Mouse (Mus musculus) testis, adult 2 months (tissue): ENCODE data around the gene Zfhx3. TPM values are rescaled to one million over a fixed set of nuclear protein-coding genes. Genes with fewer than 3 reads are reported as not detected.

ENCODE experiments used
- H3K27ac ChIP-seq: fragments of 200-500 bp; 2 replicates; pipeline ENCODE4 v1.5.1; 2012; ENCODE audit warnings: low read depth, low read length; ENCODE audit not compliant: control insufficient read depth, insufficient read depth
- H3K27me3 ChIP-seq: fragments of 200-500 bp; 2 replicates; pipeline ENCODE4 v1.6.1; 2012; ENCODE audit warnings: mild to moderate bottlenecking, low read length, moderate library complexity; ENCODE audit not compliant: control insufficient read depth, insufficient read depth
- H3K36me3 ChIP-seq: fragments of 200-500 bp; 2 replicates; pipeline ENCODE4 v1.6.1; 2012; ENCODE audit warnings: mild to moderate bottlenecking, low read length; ENCODE audit not compliant: control insufficient read depth, insufficient read depth
- H3K4me1 ChIP-seq: fragments of 200-500 bp; 2 replicates; pipeline ENCODE4 v1.6.1; 2012; ENCODE audit warnings: low read length; ENCODE audit not compliant: control insufficient read depth, insufficient read depth
- H3K4me3 ChIP-seq: fragments of 200-500 bp; 2 replicates; pipeline ENCODE4 v1.5.1; 2012; ENCODE audit warnings: low read depth, mild to moderate bottlenecking, low read length, moderate library complexity, mixed read lengths; ENCODE audit not compliant: control insufficient read depth
- CTCF ChIP-seq: fragments of 200-500 bp; IDR thresholded peaks from 2 replicates; pipeline ENCODE4 v1.5.1; 2012; ENCODE audit warnings: low read depth, mild to moderate bottlenecking, inconsistent platforms, low read length, moderate library complexity; ENCODE audit not compliant: control insufficient read depth, insufficient read depth, insufficient replicate concordance
- POLR2A ChIP-seq: fragments of 200-500 bp; IDR thresholded peaks from 2 replicates; pipeline ENCODE4 v1.6.1; 2012; ENCODE audit warnings: low read depth, mild to moderate bottlenecking, inconsistent platforms, low read length, moderate library complexity; ENCODE audit not compliant: control insufficient read depth
- polyA plus RNA-seq: library from polyadenylated mRNA; depleted of rRNA; stranded (reverse); fragments of >200 nt; gene quantifications from 2 replicates; pipeline ENCODE4 v1.2.3, GENCODE M21; 2012

The Zfhx3 gene
- polyA plus RNA-seq, 1 experiment = 11.9 TPM

DNA sequence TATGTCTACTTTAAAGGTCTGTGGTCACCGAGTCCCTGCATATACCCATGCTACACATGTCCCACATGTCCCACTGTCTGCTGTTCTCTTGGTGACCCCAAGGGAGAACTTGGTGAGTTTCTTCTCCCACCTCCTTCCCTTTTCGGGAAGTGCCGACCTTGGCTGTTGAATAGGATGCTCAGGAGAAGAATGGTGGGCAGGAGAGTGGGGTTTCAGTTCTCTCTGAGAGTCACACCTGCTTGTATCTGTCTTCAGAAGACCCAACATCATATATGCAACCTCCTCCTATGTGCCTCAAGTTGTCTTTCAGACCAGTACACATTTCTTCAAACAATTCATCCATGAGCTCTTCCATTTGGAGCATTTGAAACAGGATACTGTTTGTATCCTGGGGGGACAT is 88.7 kb downstream of the Zfhx3 start:
- Histone ChIP-seq H3K27ac (no peak overlapping the region), H3K36me3 (no peaks in the 10 kb centered on the region), H3K4me3 (no peak overlapping the region), H3K27me3 (no peaks in the 10 kb centered on the region), H3K4me1 (no peaks in the 10 kb centered on the region)
- TF ChIP-seq CTCF (no peak), POLR2A (no peak)

DNA sequence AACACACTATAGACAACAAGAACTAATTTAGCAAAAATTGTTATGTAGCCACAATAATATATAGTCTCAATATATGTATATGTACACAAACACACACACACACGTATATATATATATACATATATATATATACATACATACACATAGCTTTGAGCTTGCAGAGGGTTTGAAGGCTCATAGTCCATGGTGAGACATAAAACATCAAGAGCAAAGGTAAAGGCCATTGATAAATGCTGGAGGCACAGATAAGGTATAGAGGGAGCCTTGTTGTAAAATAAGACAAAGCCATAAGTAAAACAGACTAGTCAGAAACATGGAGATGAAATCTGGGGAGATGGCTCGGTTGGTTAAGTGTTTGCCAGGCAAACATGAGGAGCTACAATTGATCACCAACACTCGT is 91.6 kb downstream of the Zfhx3 start:
- TF ChIP-seq CTCF (no peak), POLR2A (no peak)
- Histone ChIP-seq H3K27me3 (no peaks in the 10 kb centered on the region), H3K27ac (no peak overlapping the region), H3K36me3 (no peaks in the 10 kb centered on the region), H3K4me1 (no peaks in the 10 kb centered on the region), H3K4me3 (no peak overlapping the region)

DNA sequence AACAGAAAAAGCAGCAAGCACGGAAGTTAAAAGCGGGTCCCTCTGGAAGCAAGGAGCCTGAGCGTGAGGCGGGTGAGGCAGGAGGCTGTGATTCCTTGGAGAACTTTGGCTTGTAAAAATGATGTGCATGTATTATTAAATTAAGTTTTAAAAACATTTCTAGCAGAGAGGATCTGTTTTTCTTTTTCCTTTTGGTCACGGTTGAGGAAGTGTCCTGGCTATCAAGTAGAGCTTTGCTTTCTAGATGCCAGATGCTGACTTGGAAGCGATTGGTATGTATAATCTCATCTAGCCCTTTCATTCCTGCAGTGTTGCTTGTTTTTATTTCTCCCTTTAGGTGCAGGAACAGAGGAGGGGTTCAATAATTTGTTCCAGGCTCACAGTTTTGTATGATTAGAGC is 92.3 kb downstream of the Zfhx3 start:
- no peak overlapping the region for H3K4me3 ChIP-seq
- H3K36me3 ChIP-seq = no peaks in the 10 kb centered on the region
- TF ChIP-seq POLR2A = no peak
- TF ChIP-seq CTCF = no peak
- H3K4me1 ChIP-seq = no peaks in the 10 kb centered on the region
- H3K27me3 ChIP-seq = no peaks in the 10 kb centered on the region
- no peak overlapping the region for H3K27ac ChIP-seq

DNA sequence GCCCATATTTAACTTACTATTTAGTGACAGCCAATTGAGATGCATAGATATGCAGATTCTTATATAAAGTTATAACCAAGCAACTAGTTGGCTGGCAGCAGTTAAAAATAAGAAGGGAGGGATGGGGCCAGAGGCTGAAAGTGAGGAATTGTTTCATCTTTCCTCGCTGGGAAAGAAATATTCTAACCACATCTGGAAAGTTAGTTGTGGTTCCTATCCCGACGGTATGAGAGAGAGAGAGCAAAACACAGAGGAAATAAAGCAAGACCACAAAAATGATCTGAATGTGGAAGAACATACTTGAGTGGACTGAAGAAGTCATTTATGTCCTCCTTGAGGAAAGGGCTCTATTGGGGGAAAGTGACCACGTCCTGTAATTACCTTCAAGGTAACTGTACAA is 101.2 kb downstream of the Zfhx3 start:
- TF ChIP-seq CTCF (no peak), POLR2A (no peak)
- no peaks in the 10 kb centered on the region for H3K36me3 ChIP-seq
- H3K4me1 ChIP-seq = no peaks in the 10 kb centered on the region
- H3K27ac ChIP-seq = no peak overlapping the region
- H3K4me3 ChIP-seq = no peak overlapping the region
- H3K27me3 ChIP-seq = no peaks in the 10 kb centered on the region

DNA sequence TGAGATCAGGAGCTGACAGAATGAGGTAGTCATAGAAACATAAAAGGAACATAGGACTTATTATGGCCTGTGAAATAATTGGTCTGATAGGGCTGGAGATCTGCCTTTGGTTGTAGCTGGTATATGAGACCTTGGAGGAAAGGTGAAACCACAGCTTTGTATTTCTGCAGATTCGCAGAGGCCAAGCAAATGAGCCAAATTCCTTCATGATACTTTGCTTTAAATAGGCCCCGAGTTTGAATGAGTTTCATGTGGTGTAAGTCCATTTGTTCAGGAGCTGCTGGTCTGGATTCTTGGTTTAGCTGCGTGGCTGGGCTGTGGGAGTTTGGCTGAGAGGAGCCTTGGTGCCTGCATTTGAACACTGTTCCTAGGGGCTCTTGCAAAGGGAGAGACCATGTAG is 101.7 kb downstream of the Zfhx3 start:
- Histone ChIP-seq H3K27me3 (no peaks in the 10 kb centered on the region), H3K4me3 (no peak overlapping the region), H3K27ac (no peak overlapping the region), H3K4me1 (no peaks in the 10 kb centered on the region), H3K36me3 (no peaks in the 10 kb centered on the region)
- no peak for TF ChIP-seq POLR2A
- TF ChIP-seq CTCF = no peak

DNA sequence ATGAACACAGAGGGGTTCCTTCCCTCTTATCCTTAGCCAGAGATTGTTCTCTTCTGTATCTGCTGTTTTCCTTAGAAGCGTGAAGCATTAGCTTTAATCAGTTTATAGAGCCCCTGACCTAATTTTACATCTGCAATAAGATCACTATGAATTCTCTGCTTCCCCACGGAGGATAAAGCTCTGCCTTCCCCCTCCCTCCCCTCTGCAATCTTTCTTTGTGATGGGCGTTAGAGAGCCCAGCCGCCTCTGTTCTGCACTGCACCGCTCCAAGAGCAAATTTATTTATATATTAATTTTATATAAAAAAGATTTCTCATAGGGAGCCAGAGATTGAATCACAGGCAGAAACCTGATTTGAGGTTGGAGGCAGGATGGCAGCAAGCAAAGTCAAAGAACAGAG is 113.8 kb downstream of the Zfhx3 start:
- no peak for TF ChIP-seq CTCF
- Histone ChIP-seq H3K4me1 (no peaks in the 10 kb centered on the region), H3K4me3 (no peak overlapping the region), H3K27me3 (no peaks in the 10 kb centered on the region), H3K36me3 (no peaks in the 10 kb centered on the region), H3K27ac (no peak overlapping the region)

DNA sequence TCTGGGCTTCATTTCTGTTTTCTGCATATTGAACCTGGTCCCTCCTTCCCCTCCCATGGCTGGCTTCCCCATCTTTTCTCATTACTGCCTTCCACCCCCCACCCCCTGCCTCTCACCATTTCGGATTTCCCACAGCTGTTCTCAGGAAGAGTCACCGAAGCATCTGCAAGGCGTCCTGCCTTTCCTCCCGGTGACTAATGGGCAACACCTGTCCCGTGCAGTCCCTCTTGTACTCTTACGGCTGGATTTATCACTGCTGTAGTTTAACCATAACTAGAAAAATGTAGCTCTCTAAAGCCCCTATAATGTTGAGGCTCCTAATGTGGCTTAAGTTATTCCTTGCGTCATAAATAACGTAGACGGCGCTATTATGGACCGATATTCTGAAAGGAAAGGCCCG is 119.5 kb downstream of the Zfhx3 start:
- no peak for TF ChIP-seq CTCF
- TF ChIP-seq POLR2A = no peak
- no peak overlapping the region for H3K27ac ChIP-seq
- H3K36me3 ChIP-seq = no peaks in the 10 kb centered on the region
- no peaks in the 10 kb centered on the region for H3K27me3 ChIP-seq
- no peaks in the 10 kb centered on the region for H3K4me1 ChIP-seq
- no peak overlapping the region for H3K4me3 ChIP-seq

DNA sequence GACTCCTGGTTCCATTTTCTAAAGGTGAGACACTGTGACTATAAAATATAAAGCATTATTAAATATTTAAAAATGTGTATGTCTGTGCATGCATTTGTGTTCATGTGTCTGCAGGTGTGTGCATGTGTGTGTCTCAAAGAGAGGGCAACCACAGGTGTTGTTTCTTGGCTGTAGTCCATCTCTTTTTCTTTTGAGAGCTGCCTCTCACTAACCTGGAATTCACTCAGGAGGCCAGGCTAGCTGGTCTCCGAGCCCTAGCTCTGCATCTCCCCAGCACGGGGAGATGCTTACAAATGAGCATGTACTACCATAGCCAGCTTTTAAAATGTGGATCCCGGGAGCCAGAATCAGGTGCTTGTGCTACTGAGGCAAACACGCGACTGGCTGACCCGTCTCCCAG is 124.7 kb downstream of the Zfhx3 start:
- Histone ChIP-seq H3K4me3 (no peak overlapping the region), H3K27me3 (no peaks in the 10 kb centered on the region), H3K4me1 (no peaks in the 10 kb centered on the region), H3K36me3 (no peaks in the 10 kb centered on the region), H3K27ac (no peak overlapping the region)
- TF ChIP-seq CTCF (no peak), POLR2A (no peak)
